Mouse (Mus musculus): ENCODE measurements around the gene Mapkapk5. TPM values are rescaled to one million over a fixed set of nuclear protein-coding genes. Genes with fewer than 3 reads are reported as not detected.
"Not testable (repeated sequence)": the region's sequence is repeated elsewhere in the genome, so short reads cannot be mapped to it uniquely, and the experiment has no call there.

Mapkapk5 gene
- polyA plus RNA-seq, 1 experiment from 2014 or later = 62.2 TPM

DNA sequence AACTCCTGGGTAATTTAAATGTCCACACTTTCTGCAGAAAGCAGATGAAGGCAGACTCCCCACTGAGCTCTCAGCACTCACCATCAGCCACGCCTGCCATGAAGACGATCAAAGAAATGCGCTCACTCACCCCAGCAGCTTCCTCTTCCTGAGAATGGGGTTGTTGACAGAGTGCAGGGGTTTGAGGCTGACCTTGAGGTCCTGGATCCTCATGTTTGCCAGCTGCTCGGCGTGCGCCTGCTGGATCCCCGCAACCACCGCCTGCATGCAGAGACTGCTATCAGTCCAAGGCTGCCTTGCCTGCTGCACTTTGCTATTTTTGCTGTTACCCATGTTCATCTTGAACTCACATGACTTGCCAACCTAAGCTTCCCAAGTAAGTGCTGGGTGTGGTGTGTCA, 18.7 kb downstream of the Mapkapk5 start:
- Histone ChIP-seq H3K27ac (ENCODE audit: low read depth, low read length) (no peak overlapping the region), H3K4me1 (replicated peaks; ENCODE audit: control insufficient read depth, insufficient read depth, low read length) (no peaks in the 10 kb centered on the region), H3K9ac (ENCODE audit: low read length) (no peak overlapping the region), H3K36me3 (ENCODE audit: control insufficient read depth, insufficient read depth, low read length) (peaks cover 9% of the 10 kb centered on the region; the same call in 1 of the 2 replicates), H3K4me3 (ENCODE audit: low read depth, low read length) (no peak overlapping the region), H3K9me3 (ENCODE audit: control insufficient read depth, low read length) (no peaks in the 10 kb centered on the region), H3K4me2 (ENCODE audit: low read depth, low read length, severe bottlenecking) (no peak overlapping the region), H3K27me3 (ENCODE audit: control insufficient read depth, insufficient read depth, low read length) (no peaks in the 10 kb centered on the region)
- DNase-seq (ENCODE audit: low spot score) (no peak), ATAC-seq (replicated peaks; ENCODE audit: low FRiP score) (no peak)
- WGBS = 91% methylated on average over 8 of the region's 8 CpGs

GRCm38 (mm10) chr5:121526526-121526925, 19.2 kb downstream of the Mapkapk5 start:
- DNase-seq (ENCODE audit: low spot score) (no peak), ATAC-seq (replicated peaks; ENCODE audit: low FRiP score) (no peak)
- Histone ChIP-seq H3K9me3 (ENCODE audit: control insufficient read depth, low read length) (no peaks in the 10 kb centered on the region), H3K9ac (ENCODE audit: low read length) (no peak overlapping the region), H3K36me3 (ENCODE audit: control insufficient read depth, insufficient read depth, low read length) (peaks cover 9% of the 10 kb centered on the region), H3K4me1 (replicated peaks; ENCODE audit: control insufficient read depth, insufficient read depth, low read length) (no peaks in the 10 kb centered on the region), H3K4me2 (ENCODE audit: low read depth, low read length, severe bottlenecking) (no peak overlapping the region), H3K27ac (ENCODE audit: low read depth, low read length) (no peak overlapping the region), H3K27me3 (ENCODE audit: control insufficient read depth, insufficient read depth, low read length) (no peaks in the 10 kb centered on the region), H3K4me3 (ENCODE audit: low read depth, low read length) (no peak overlapping the region)
- 93% methylated on average over 7 of the region's 7 CpGs for WGBS

- H3K4me2 ChIP-seq (ENCODE audit: low read depth, low read length, severe bottlenecking) = no peak overlapping the region
- ATAC-seq (replicated peaks; ENCODE audit: low FRiP score) = no peak
- peaks cover 9% of the 10 kb centered on the region for H3K36me3 ChIP-seq (ENCODE audit: control insufficient read depth, insufficient read depth, low read length)
- H3K9me3 ChIP-seq (ENCODE audit: control insufficient read depth, low read length) = no peaks in the 10 kb centered on the region
- no peak overlapping the region for H3K27ac ChIP-seq (ENCODE audit: low read depth, low read length)
- no peak overlapping the region for H3K9ac ChIP-seq (ENCODE audit: low read length)
- H3K4me1 ChIP-seq (replicated peaks; ENCODE audit: control insufficient read depth, insufficient read depth, low read length) = no peaks in the 10 kb centered on the region
- H3K4me3 ChIP-seq (ENCODE audit: low read depth, low read length) = no peak overlapping the region
- WGBS = 89% methylated on average over 14 of the region's 14 CpGs
- H3K27me3 ChIP-seq (ENCODE audit: control insufficient read depth, insufficient read depth, low read length) = no peaks in the 10 kb centered on the region
- DNase-seq (ENCODE audit: low spot score) = no peak
These were observed 19.8 kb downstream of the Mapkapk5 start for GRCm38 (mm10) chr5:121525774-121526450.

DNA sequence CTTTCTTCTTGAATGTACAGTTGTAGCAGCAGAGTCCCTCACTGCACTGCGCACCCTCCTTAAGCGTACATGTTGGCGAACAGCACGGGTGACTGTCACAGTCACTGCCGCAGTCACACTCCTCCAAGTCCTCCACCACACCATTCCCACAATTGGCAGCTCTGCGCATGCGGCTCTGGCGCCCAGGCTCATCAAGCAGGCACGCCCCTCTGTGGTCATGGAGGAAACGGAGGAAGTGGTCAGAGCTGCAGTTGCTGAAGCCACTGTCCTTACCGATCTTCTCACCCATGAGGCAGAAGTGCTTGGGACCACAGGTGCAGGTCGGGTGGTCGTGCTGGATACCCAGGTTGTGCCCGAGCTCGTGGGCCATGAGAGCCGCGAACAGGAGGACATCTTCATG, 25.9 kb downstream of the Mapkapk5 start:
- not testable (repeated sequence) for ATAC-seq (replicated peaks; ENCODE audit: low FRiP score); H3K27ac ChIP-seq (ENCODE audit: low read depth, low read length); DNase-seq (ENCODE audit: low spot score); H3K27me3 ChIP-seq (ENCODE audit: control insufficient read depth, insufficient read depth, low read length); H3K36me3 ChIP-seq (ENCODE audit: control insufficient read depth, insufficient read depth, low read length); H3K4me3 ChIP-seq (ENCODE audit: low read depth, low read length); H3K4me1 ChIP-seq (replicated peaks; ENCODE audit: control insufficient read depth, insufficient read depth, low read length); H3K4me2 ChIP-seq (ENCODE audit: low read depth, low read length, severe bottlenecking); H3K9me3 ChIP-seq (ENCODE audit: control insufficient read depth, low read length); H3K9ac ChIP-seq (ENCODE audit: low read length)
- WGBS = 94% methylated on average over 11 of the region's 17 CpGs

GRCm38 (mm10) chr5:121518983-121519382, 26.7 kb downstream of the Mapkapk5 start:
- H3K4me3 ChIP-seq (ENCODE audit: low read depth, low read length) = no peak overlapping the region
- WGBS = 94% methylated on average over 9 of the region's 9 CpGs
- H3K9ac ChIP-seq (ENCODE audit: low read length) = no peak overlapping the region
- no peak overlapping the region for H3K27ac ChIP-seq (ENCODE audit: low read depth, low read length)
- ATAC-seq (replicated peaks; ENCODE audit: low FRiP score) (no peak), DNase-seq (ENCODE audit: low spot score) (no peak)
- H3K36me3 ChIP-seq (ENCODE audit: control insufficient read depth, insufficient read depth, low read length) = no peaks in the 10 kb centered on the region; the same call in none of the 2 replicates
- no peaks in the 10 kb centered on the region for H3K4me1 ChIP-seq (replicated peaks; ENCODE audit: control insufficient read depth, insufficient read depth, low read length)
- H3K9me3 ChIP-seq (ENCODE audit: control insufficient read depth, low read length) = no peaks in the 10 kb centered on the region
- no peaks in the 10 kb centered on the region for H3K27me3 ChIP-seq (ENCODE audit: control insufficient read depth, insufficient read depth, low read length)
- no peak overlapping the region for H3K4me2 ChIP-seq (ENCODE audit: low read depth, low read length, severe bottlenecking)

DNA sequence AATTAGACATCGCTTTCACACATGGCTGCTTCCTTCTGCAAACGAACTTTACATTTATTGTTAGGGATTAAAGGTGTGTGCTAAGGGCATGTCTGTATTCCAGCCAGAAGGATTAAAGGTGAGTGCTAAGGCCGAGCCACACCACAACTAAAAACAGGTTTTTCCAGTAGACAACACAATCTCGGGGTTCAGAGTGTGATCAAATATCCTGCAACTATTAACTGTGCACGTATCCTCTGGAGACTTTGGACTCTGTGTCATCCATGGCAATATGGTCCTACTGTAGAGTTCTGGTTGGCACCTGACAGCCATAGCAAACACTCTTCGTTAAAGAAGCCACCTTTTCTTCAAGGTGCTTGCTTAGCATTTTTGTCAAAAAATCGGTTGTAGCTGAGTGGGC, 35.7 kb downstream of the Mapkapk5 start:
- no peak overlapping the region for H3K27ac ChIP-seq (ENCODE audit: low read depth, low read length)
- H3K9me3 ChIP-seq (ENCODE audit: control insufficient read depth, low read length) = no peaks in the 10 kb centered on the region
- no peak for DNase-seq (ENCODE audit: low spot score)
- 84% methylated on average over 7 of the region's 7 CpGs for WGBS
- H3K4me3 ChIP-seq (ENCODE audit: low read depth, low read length) = no peak overlapping the region
- H3K4me2 ChIP-seq (ENCODE audit: low read depth, low read length, severe bottlenecking) = no peak overlapping the region
- no peaks in the 10 kb centered on the region for H3K27me3 ChIP-seq (ENCODE audit: control insufficient read depth, insufficient read depth, low read length)
- H3K36me3 ChIP-seq (ENCODE audit: control insufficient read depth, insufficient read depth, low read length) = no peaks in the 10 kb centered on the region
- H3K4me1 ChIP-seq (replicated peaks; ENCODE audit: control insufficient read depth, insufficient read depth, low read length) = no peaks in the 10 kb centered on the region
- no peak for ATAC-seq (replicated peaks; ENCODE audit: low FRiP score)
- H3K9ac ChIP-seq (ENCODE audit: low read length) = no peak overlapping the region

DNA sequence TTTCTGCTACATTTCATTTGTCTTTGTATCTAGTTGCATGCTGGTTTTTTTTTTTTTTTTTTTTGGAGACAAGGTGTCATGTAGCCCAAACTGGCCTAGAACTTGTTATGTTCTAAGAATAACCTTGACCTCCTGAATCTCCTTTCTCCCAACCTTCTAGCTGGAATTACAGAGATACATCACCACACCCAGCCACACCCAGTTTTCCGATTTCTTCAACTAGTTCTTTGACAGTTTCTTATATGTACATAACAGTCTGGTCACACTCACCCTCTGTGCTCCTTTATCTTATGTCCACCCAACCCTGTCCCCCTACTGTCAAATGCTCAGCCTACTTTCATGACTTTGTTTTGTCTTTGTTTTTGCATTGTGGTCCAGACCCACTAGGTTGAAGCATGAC, 38.9 kb downstream of the Mapkapk5 start:
- Histone ChIP-seq H3K9me3 (ENCODE audit: control insufficient read depth, low read length) (no peaks in the 10 kb centered on the region), H3K4me1 (replicated peaks; ENCODE audit: control insufficient read depth, insufficient read depth, low read length) (no peaks in the 10 kb centered on the region), H3K27me3 (ENCODE audit: control insufficient read depth, insufficient read depth, low read length) (no peaks in the 10 kb centered on the region), H3K4me3 (ENCODE audit: low read depth, low read length) (no peak overlapping the region), H3K36me3 (ENCODE audit: control insufficient read depth, insufficient read depth, low read length) (no peaks in the 10 kb centered on the region), H3K9ac (ENCODE audit: low read length) (no peak overlapping the region), H3K27ac (ENCODE audit: low read depth, low read length) (no peak overlapping the region), H3K4me2 (ENCODE audit: low read depth, low read length, severe bottlenecking) (no peak overlapping the region)
- WGBS = 92% methylated on average over 1 of the region's 1 CpGs
- ATAC-seq (replicated peaks; ENCODE audit: low FRiP score) = no peak
- DNase-seq (ENCODE audit: low spot score) = no peak

GRCm38 (mm10) chr5:121503231-121503630, 42.5 kb downstream of the Mapkapk5 start, which contains the start of gene Adam1b:
TSS of gene Adam1b (minus strand) at chr5:121503435.
- no peaks in the 10 kb centered on the region for H3K9me3 ChIP-seq (ENCODE audit: control insufficient read depth, low read length)
- no peak within 1 kb of the TSS for H3K4me3 ChIP-seq (ENCODE audit: low read depth, low read length)
- no peaks in the 10 kb centered on the region for H3K36me3 ChIP-seq (ENCODE audit: control insufficient read depth, insufficient read depth, low read length)
- no peak within 1 kb of the TSS for H3K27ac ChIP-seq (ENCODE audit: low read depth, low read length)
- ATAC-seq (replicated peaks; ENCODE audit: low FRiP score) = no peak
- no peak for DNase-seq (ENCODE audit: low spot score)
- no peaks in the 10 kb centered on the region for H3K27me3 ChIP-seq (ENCODE audit: control insufficient read depth, insufficient read depth, low read length)
- no peak within 1 kb of the TSS for H3K4me2 ChIP-seq (ENCODE audit: low read depth, low read length, severe bottlenecking)
- no peak within 1 kb of the TSS for H3K9ac ChIP-seq (ENCODE audit: low read length)
- H3K4me1 ChIP-seq (replicated peaks; ENCODE audit: control insufficient read depth, insufficient read depth, low read length) = no peaks in the 10 kb centered on the region
- 79% methylated on average over 3 of the region's 3 CpGs for WGBS

DNA sequence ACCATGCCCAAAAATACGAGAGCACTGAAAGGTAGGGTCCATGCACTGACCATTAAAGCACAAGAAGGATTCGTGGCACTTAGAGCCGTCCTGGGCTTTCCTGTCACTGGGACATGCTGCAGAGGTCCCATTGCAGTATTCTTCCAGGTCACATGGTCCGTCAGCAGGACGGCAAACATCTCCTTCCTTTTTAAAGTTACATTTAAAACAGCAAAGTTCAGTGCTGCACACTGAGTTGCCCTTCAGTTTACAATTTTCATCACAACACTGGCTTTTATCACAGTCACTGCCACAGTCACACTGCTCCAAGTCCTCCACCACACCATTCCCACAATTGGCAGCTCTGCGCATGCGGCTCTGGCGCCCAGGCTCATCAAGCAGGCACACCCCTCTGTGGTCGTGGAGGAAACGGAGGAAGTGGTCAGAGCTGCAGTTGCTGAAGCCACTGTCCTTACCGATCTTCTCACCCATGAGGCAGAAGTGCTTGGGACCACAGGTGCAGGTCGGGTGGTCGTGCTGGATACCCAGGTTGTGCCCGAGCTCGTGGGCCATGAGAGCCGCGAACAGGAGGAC, 44.2 kb downstream of the Mapkapk5 start:
- 86% methylated on average over 11 of the region's 17 CpGs for WGBS
- not testable (repeated sequence) for H3K4me2 ChIP-seq (ENCODE audit: low read depth, low read length, severe bottlenecking); H3K4me1 ChIP-seq (replicated peaks; ENCODE audit: control insufficient read depth, insufficient read depth, low read length); H3K36me3 ChIP-seq (ENCODE audit: control insufficient read depth, insufficient read depth, low read length); H3K9me3 ChIP-seq (ENCODE audit: control insufficient read depth, low read length); H3K4me3 ChIP-seq (ENCODE audit: low read depth, low read length); H3K27me3 ChIP-seq (ENCODE audit: control insufficient read depth, insufficient read depth, low read length); H3K27ac ChIP-seq (ENCODE audit: low read depth, low read length); DNase-seq (ENCODE audit: low spot score); H3K9ac ChIP-seq (ENCODE audit: low read length); ATAC-seq (replicated peaks; ENCODE audit: low FRiP score)
